Mouse (Mus musculus): ENCODE measurements around the gene Runx2. TPM values are rescaled to one million over a fixed set of nuclear protein-coding genes. Genes with fewer than 3 reads are reported as not detected.

The Runx2 gene
- polyA plus RNA-seq, 1 experiment from 2014 or later: 3.0 TPM

GRCm38 (mm10) chr17:44727675-44728074 is 86.9 kb downstream of the Runx2 start:
- no peaks in the 10 kb centered on the region for H3K36me3 ChIP-seq (replicated peaks)
- H3K4me2 ChIP-seq: no peak overlapping the region
- H3K27me3 ChIP-seq: peaks cover 20% of the 10 kb centered on the region
- H3K4me3 ChIP-seq (replicated peaks): no peak overlapping the region
- no peak overlapping the region for H3K9ac ChIP-seq
- ATAC-seq (ENCODE audit: low FRiP score): no peak
- no peaks in the 10 kb centered on the region for H3K4me1 ChIP-seq
- no peak overlapping the region for H3K27ac ChIP-seq
- no peaks in the 10 kb centered on the region for H3K9me3 ChIP-seq

DNA sequence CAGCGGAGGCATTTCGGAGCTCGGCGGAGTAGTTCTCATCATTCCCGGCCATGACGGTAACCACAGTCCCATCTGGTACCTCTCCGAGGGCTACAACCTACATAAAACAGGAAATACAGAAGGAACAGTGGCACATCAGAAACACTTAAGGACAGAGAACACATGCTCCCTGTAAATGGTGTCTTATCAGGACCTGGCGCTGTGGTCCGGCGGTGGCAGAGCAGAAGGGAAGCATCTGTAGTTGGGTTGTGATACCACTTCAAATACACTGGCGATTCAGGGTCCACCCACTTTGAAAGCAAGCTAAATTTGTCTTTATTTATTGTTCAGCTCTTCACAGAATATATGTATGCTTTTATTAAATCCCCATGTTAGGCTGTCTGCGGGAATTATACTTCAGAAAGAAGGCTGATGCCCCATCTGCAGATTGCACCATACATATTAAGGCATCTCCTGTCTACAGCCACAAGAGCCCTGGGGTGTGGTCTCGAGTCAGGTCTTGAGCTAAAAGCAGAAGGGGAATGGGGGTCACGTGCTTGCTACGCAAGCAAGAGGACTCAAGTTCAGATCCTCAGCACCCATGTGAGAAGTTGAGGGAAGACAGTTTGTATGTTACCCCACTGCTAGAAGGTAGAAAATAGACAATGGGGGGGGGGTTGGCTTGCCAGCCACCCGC is 89.7 kb downstream of the Runx2 start:
- H3K36me3 ChIP-seq (replicated peaks): no peaks in the 10 kb centered on the region
- H3K4me2 ChIP-seq: no peak overlapping the region
- H3K9me3 ChIP-seq: no peaks in the 10 kb centered on the region
- no peak for ATAC-seq (ENCODE audit: low FRiP score)
- WGBS: 91% methylated on average over 16 of the region's 16 CpGs
- peaks cover 10% of the 10 kb centered on the region; the same call in 1 of the 2 replicates for H3K27me3 ChIP-seq
- H3K4me1 ChIP-seq: no peaks in the 10 kb centered on the region
- no peak overlapping the region for H3K27ac ChIP-seq
- H3K9ac ChIP-seq: no peak overlapping the region
- H3K4me3 ChIP-seq (replicated peaks): no peak overlapping the region

- Histone ChIP-seq H3K27ac (no peak overlapping the region), H3K9ac (no peak overlapping the region), H3K9me3 (no peaks in the 10 kb centered on the region), H3K4me3 (replicated peaks) (no peak overlapping the region), H3K4me1 (no peaks in the 10 kb centered on the region), H3K27me3 (peaks cover 10% of the 10 kb centered on the region; the same call in 1 of the 2 replicates), H3K4me2 (no peak overlapping the region), H3K36me3 (replicated peaks) (no peaks in the 10 kb centered on the region)
- no peak for ATAC-seq (ENCODE audit: low FRiP score)
- WGBS: 85% methylated on average over 11 of the region's 11 CpGs
Measured at GRCm38 (mm10) chr17:44724255-44724654, 90.3 kb downstream of the Runx2 start.

- Histone ChIP-seq H3K27me3 (no peaks in the 10 kb centered on the region), H3K27ac (no peak overlapping the region), H3K4me1 (no peaks in the 10 kb centered on the region), H3K4me3 (replicated peaks) (no peak overlapping the region), H3K36me3 (replicated peaks) (no peaks in the 10 kb centered on the region), H3K4me2 (no peak overlapping the region), H3K9me3 (no peaks in the 10 kb centered on the region), H3K9ac (no peak overlapping the region)
- WGBS: 68% methylated on average over 8 of the region's 8 CpGs
- ATAC-seq (ENCODE audit: low FRiP score): no peak
Measured at GRCm38 (mm10) chr17:44722103-44722792, 92.3 kb downstream of the Runx2 start.

DNA sequence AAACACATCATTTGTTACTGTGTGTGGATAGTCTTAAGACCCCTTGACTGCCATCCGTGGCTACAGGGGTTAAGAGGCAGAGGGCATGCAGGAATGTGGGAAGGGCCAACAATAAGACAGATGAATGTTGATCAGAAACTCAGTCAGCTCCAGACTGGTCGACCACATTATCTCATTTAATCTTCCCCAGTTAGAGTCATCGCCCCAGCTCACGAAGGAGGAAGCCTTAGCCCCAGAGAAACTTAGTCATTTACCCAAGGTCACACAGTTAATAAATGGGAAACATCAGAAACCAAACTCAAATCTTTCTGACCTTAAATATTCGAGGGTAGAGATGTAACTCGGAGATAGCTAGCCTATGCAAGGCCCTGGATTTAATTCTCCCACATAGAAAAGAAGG is 96.0 kb downstream of the Runx2 start:
- no peak overlapping the region for H3K27ac ChIP-seq
- WGBS: 62% methylated on average over 6 of the region's 6 CpGs
- H3K9ac ChIP-seq: no peak overlapping the region
- H3K4me2 ChIP-seq: no peak overlapping the region
- no peaks in the 10 kb centered on the region for H3K27me3 ChIP-seq
- H3K9me3 ChIP-seq: no peaks in the 10 kb centered on the region
- H3K4me3 ChIP-seq (replicated peaks): no peak overlapping the region
- ATAC-seq (ENCODE audit: low FRiP score): no peak
- no peaks in the 10 kb centered on the region for H3K36me3 ChIP-seq (replicated peaks)
- H3K4me1 ChIP-seq: no peaks in the 10 kb centered on the region

DNA sequence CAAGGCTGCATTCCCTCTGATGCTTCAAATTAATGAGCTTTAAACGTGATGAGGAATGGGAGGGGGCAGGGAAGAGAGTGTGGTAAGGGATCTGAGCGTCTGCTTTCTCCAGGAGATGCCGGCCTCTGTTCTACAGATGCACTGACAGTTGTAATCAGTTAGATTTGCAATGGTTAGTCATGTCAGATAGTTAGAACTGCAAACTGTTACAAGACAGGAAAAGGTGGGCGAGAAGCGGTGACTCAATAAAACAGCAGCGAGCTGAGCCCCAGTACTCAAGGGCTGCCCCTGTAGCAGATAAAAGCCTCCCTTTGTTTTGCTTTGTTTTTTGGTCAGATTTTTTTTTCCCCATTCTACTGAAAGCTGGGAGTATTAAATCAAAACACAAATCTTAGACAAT is 96.6 kb downstream of the Runx2 start:
- ATAC-seq (ENCODE audit: low FRiP score): no peak
- H3K27ac ChIP-seq: no peak overlapping the region
- 35% methylated on average over 6 of the region's 6 CpGs for WGBS

GRCm38 (mm10) chr17:44714116-44714515 is 100.5 kb downstream of the Runx2 start:
- Histone ChIP-seq H3K27ac (no peak overlapping the region), H3K4me3 (replicated peaks) (no peak overlapping the region), H3K9ac (no peak overlapping the region), H3K27me3 (0 out of 2 replicates have a peak, but pooled peaks cover 4% of the 10 kb centered on the region), H3K4me1 (peaks cover 5% of the 10 kb centered on the region; the same call in 1 of the 2 replicates), H3K36me3 (replicated peaks) (no peaks in the 10 kb centered on the region), H3K9me3 (no peaks in the 10 kb centered on the region), H3K4me2 (no peak overlapping the region)
- ATAC-seq (ENCODE audit: low FRiP score): no peak
- 92% methylated on average over 4 of the region's 4 CpGs for WGBS

More for the DNA sequence above, 96.6 kb downstream of the Runx2 start:
- H3K4me2 ChIP-seq: no peak overlapping the region
- H3K27me3 ChIP-seq: no peaks in the 10 kb centered on the region
- H3K36me3 ChIP-seq (replicated peaks): no peaks in the 10 kb centered on the region
- no peak overlapping the region for H3K9ac ChIP-seq
- H3K9me3 ChIP-seq: no peaks in the 10 kb centered on the region
- H3K4me1 ChIP-seq: no peaks in the 10 kb centered on the region
- H3K4me3 ChIP-seq (replicated peaks): no peak overlapping the region

DNA sequence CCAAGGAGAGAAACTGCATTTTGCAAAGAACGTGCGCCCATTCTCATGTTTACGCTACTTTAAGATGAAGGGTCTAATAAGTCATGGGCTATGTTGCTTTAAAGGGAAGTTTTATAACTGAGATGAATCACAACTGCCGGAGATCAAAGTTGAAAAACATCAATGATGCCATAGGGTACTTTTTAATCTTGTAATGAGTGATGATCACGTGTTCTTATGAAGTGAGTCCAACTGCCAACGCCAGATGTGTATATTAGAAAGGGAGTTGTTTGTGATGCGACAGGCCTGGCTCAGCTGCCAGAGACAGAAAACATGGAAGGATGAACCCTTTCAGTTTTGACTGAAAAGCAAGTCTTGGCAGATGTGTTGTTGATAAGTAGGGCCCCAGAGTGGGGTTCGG is 101.2 kb downstream of the Runx2 start:
- ATAC-seq (ENCODE audit: low FRiP score): no peak
- Histone ChIP-seq H3K4me2 (no peak overlapping the region), H3K27ac (no peak overlapping the region), H3K4me1 (peaks cover 5% of the 10 kb centered on the region; the same call in 1 of the 2 replicates), H3K9ac (no peak overlapping the region), H3K4me3 (replicated peaks) (no peak overlapping the region), H3K36me3 (replicated peaks) (no peaks in the 10 kb centered on the region), H3K9me3 (no peaks in the 10 kb centered on the region), H3K27me3 (0 out of 2 replicates have a peak, but pooled peaks cover 4% of the 10 kb centered on the region)
- WGBS: 92% methylated on average over 8 of the region's 8 CpGs

GRCm38 (mm10) chr17:44709516-44710252 is 104.9 kb downstream of the Runx2 start:
- Histone ChIP-seq H3K9ac (no peak overlapping the region), H3K36me3 (replicated peaks) (no peaks in the 10 kb centered on the region), H3K4me2 (no peak overlapping the region), H3K9me3 (no peaks in the 10 kb centered on the region), H3K27ac (no peak overlapping the region), H3K4me3 (replicated peaks) (no peak overlapping the region), H3K27me3 (0 out of 2 replicates have a peak, but pooled peaks cover 4% of the 10 kb centered on the region), H3K4me1 (peaks cover 5% of the 10 kb centered on the region; the same call in 1 of the 2 replicates)
- WGBS: 64% methylated on average over 10 of the region's 11 CpGs
- ATAC-seq (ENCODE audit: low FRiP score): no peak

GRCm38 (mm10) chr17:44707956-44708355 is 106.6 kb downstream of the Runx2 start:
- Histone ChIP-seq H3K4me3 (replicated peaks) (no peak overlapping the region), H3K36me3 (replicated peaks) (no peaks in the 10 kb centered on the region), H3K9ac (no peak overlapping the region), H3K9me3 (no peaks in the 10 kb centered on the region), H3K27ac (no peak overlapping the region), H3K27me3 (0 out of 2 replicates have a peak, but pooled peaks cover 4% of the 10 kb centered on the region), H3K4me1 (peaks cover 5% of the 10 kb centered on the region; the same call in 1 of the 2 replicates), H3K4me2 (no peak overlapping the region)
- 96% methylated on average over 3 of the region's 3 CpGs for WGBS
- no peak for ATAC-seq (ENCODE audit: low FRiP score)

DNA sequence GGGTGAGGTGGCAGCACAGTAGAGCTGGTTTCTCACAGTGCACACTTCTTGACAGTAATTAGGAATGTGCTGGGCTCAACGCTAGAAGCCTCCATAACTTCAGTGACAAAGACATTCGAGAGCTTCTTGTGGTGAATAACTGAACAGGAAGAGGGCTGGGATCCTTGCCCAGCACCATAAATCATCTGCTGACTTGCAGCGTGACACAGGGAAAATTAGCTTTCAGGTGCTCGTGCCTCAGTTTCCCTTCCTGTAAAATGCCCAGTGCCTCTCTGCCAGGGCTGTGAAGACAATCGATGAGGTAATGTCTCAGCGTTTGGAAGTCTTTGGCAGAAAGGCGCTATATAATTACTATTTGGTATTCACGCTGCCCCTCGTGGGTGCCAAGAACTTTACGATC is 108.1 kb downstream of the Runx2 start:
- H3K36me3 ChIP-seq (replicated peaks): no peaks in the 10 kb centered on the region
- no peak overlapping the region for H3K4me3 ChIP-seq (replicated peaks)
- no peak overlapping the region for H3K27ac ChIP-seq
- peaks cover 5% of the 10 kb centered on the region; the same call in 1 of the 2 replicates for H3K4me1 ChIP-seq
- H3K4me2 ChIP-seq: no peak overlapping the region
- no peak for ATAC-seq (ENCODE audit: low FRiP score)
- no peak overlapping the region for H3K9ac ChIP-seq
- no peaks in the 10 kb centered on the region for H3K9me3 ChIP-seq
- WGBS: 96% methylated on average over 10 of the region's 10 CpGs
- 0 out of 2 replicates have a peak, but pooled peaks cover 4% of the 10 kb centered on the region for H3K27me3 ChIP-seq

DNA sequence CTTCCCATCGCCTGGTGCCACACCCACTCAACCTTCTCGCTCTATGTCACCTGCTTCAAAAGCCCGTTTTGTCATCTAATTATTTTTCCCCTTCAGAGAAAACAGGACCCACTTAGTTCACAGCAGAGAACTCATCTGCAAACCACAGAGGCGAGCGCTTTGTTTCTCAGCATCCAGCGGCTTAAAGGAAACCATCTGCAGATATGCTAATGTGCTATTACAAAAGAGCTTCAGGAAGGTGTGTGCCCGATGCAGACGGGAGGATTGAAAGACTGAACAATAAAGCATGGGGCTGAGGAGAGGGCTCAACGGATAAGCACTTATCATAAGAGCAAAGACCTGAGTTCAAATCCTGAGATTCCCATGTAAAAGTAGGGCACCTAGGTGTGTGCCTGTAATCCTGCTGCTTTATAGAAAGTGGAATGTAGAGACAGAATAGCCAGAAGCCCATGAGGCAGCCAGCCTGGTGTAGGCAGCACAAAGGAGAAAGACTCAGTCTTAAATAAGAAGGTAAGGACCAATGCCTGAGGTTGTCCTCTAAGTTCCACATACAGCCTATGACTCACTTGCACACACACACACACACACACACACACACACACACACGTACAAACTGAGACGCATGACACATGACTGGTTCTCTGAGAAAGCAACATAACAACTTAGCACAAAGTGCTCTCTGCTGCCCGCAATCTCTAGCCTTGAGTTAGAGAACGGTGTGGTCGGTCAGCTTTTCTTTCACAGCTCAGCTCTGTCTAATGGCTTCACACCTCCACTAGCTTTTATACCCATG is 111.9 kb downstream of the Runx2 start:
- 51% methylated on average over 14 of the region's 14 CpGs for WGBS
- Histone ChIP-seq H3K4me3 (replicated peaks) (no peak overlapping the region), H3K27ac (no peak overlapping the region), H3K9me3 (no peaks in the 10 kb centered on the region), H3K36me3 (replicated peaks) (no peaks in the 10 kb centered on the region), H3K27me3 (no peaks in the 10 kb centered on the region), H3K9ac (no peak overlapping the region), H3K4me2 (no peak overlapping the region), H3K4me1 (no peaks in the 10 kb centered on the region)
- ATAC-seq (ENCODE audit: low FRiP score): no peak
